Mouse (Mus musculus): ENCODE data around the gene Vmn1r212.
"Not testable (repeated sequence)": the region's sequence is repeated elsewhere in the genome, so short reads cannot be mapped to it uniquely, and the experiment has no call there.

The Vmn1r212 gene

GRCm38 (mm10) chr13:22884105-22884504 is at the start of gene Vmn1r212:
Vmn1r212 (minus strand) TSS chr13:22884205.
- no peak for DNase-seq (ENCODE audit: low spot score in 2 of 2)

- no peak for DNase-seq (ENCODE audit: low spot score in 2 of 2)
Observed at GRCm38 (mm10) chr13:22879257-22879656, 4.7 kb downstream of the Vmn1r212 start.

- no peak for DNase-seq (ENCODE audit: low spot score in 2 of 2)
Observed at GRCm38 (mm10) chr13:22857461-22857860, 26.5 kb downstream of the Vmn1r212 start, which contains the start of gene Vmn1r211. Vmn1r211 (minus strand) TSS chr13:22857561.

- no peak for DNase-seq (ENCODE audit: low spot score in 2 of 2)
Observed at GRCm38 (mm10) chr13:22854760-22855159, 29.2 kb downstream of the Vmn1r212 start.

GRCm38 (mm10) chr13:22846798-22847197 is 37.2 kb downstream of the Vmn1r212 start:
- DNase-seq (ENCODE audit: low spot score in 2 of 2) = peak in 1 of 2 experiments; percentile 3

- DNase-seq (ENCODE audit: low spot score in 2 of 2) = not testable (repeated sequence)
Observed at GRCm38 (mm10) chr13:22844304-22844703, 39.7 kb downstream of the Vmn1r212 start.

All from right cerebral cortex, adult 2 months (tissue).